Mouse (Mus musculus) layer of hippocampus, postnatal 25 days (tissue): ENCODE results near the gene B3gnt9. TPM values are rescaled to one million over a fixed set of nuclear protein-coding genes. Genes with fewer than 3 reads are reported as not detected.
"Not testable (repeated sequence)": the region's sequence is repeated elsewhere in the genome, so short reads cannot be mapped to it uniquely, and the experiment has no call there.

Source experiments
- DNase-seq, 2 experiments: peaks; one replicate each; pipeline ENCODE4 v3.0.0; 2022; ENCODE audit warnings: mixed read lengths in 2 of 2, low spot score in 1 of 2; ENCODE audit errors: extremely low spot score in 1 of 2
- total RNA-seq, 2 experiments: library from RNA; stranded (reverse); gene quantifications; 2 replicates each; pipeline ENCODE4 v1.2.3; 2021

Gene B3gnt9
- total RNA-seq: 1 to 10 TPM; 4.0 to 4.4 TPM

- no peak for DNase-seq
Measured at GRCm38 (mm10) chr8:105254966-105255350, at the start of gene B3gnt9. Gene B3gnt9, minus strand, starts transcription at chr8:105255153.

GRCm38 (mm10) chr8:105303874-105304273, 48.9 kb upstream of the B3gnt9 start:
- DNase-seq: no peak

GRCm38 (mm10) chr8:105303396-105303795, 48.4 kb upstream of the B3gnt9 start:
- DNase-seq: no peak

GRCm38 (mm10) chr8:105299962-105300361, 45.0 kb upstream of the B3gnt9 start:
- no peak for DNase-seq

GRCm38 (mm10) chr8:105298351-105299252, 43.6 kb upstream of the B3gnt9 start:
- no peak for DNase-seq

- DNase-seq: peak; percentile 80 to 85
Measured at GRCm38 (mm10) chr8:105297511-105298192, 42.7 kb upstream of the B3gnt9 start, which contains the start of gene E2f4. Gene E2f4, plus strand, starts transcription at chr8:105297663.

GRCm38 (mm10) chr8:105295895-105296573, 41.1 kb upstream of the B3gnt9 start, which contains the start of gene Exoc3l:
Gene Exoc3l, minus strand, starts transcription at chr8:105296101.
- DNase-seq: no peak

- no peak for DNase-seq
Measured at GRCm38 (mm10) chr8:105295256-105295655, 40.3 kb upstream of the B3gnt9 start.

- DNase-seq: no peak
Measured at GRCm38 (mm10) chr8:105294776-105295175, 39.8 kb upstream of the B3gnt9 start.

- DNase-seq: no peak
Measured at GRCm38 (mm10) chr8:105293405-105293804, 38.5 kb upstream of the B3gnt9 start.

GRCm38 (mm10) chr8:105292471-105292870, 37.5 kb upstream of the B3gnt9 start:
- no peak for DNase-seq

- DNase-seq: not testable (repeated sequence)
Measured at GRCm38 (mm10) chr8:105291802-105292201, 36.8 kb upstream of the B3gnt9 start.

- DNase-seq: not testable (repeated sequence)
Measured at GRCm38 (mm10) chr8:105291364-105291763, 36.4 kb upstream of the B3gnt9 start.

- peak in 1 of 2 experiments; percentile 93 for DNase-seq
Measured at GRCm38 (mm10) chr8:105290554-105291314, 35.8 kb upstream of the B3gnt9 start.

- DNase-seq: peak in 1 of 2 experiments; percentile 34
Measured at GRCm38 (mm10) chr8:105289805-105290460, 35.0 kb upstream of the B3gnt9 start, which contains the start of gene 4931428F04Rik. Gene 4931428F04Rik, minus strand, starts transcription at chr8:105289864.

- DNase-seq: peak; percentile 88 to 91
Measured at GRCm38 (mm10) chr8:105288958-105289732, 34.2 kb upstream of the B3gnt9 start.

- no peak for DNase-seq
Measured at GRCm38 (mm10) chr8:105288231-105288630, 33.3 kb upstream of the B3gnt9 start.

GRCm38 (mm10) chr8:105286907-105287306, 32.0 kb upstream of the B3gnt9 start:
- no peak for DNase-seq

- no peak for DNase-seq
Measured at GRCm38 (mm10) chr8:105285514-105285913, 30.6 kb upstream of the B3gnt9 start.
